Mouse (Mus musculus): ENCODE results near the gene Tnfsf9. TPM values are rescaled to one million over a fixed set of nuclear protein-coding genes. Genes with fewer than 3 reads are reported as not detected.
A peak's percentile ranks its signal among the peaks of the same experiment; 100 is the strongest.

The Tnfsf9 gene
- polyA plus RNA-seq (2016; fragmentation: Nextera tagmentation; extraction: Ambion mirVana) = 10.6 and 11.3 TPM in 2 replicates

DNA sequence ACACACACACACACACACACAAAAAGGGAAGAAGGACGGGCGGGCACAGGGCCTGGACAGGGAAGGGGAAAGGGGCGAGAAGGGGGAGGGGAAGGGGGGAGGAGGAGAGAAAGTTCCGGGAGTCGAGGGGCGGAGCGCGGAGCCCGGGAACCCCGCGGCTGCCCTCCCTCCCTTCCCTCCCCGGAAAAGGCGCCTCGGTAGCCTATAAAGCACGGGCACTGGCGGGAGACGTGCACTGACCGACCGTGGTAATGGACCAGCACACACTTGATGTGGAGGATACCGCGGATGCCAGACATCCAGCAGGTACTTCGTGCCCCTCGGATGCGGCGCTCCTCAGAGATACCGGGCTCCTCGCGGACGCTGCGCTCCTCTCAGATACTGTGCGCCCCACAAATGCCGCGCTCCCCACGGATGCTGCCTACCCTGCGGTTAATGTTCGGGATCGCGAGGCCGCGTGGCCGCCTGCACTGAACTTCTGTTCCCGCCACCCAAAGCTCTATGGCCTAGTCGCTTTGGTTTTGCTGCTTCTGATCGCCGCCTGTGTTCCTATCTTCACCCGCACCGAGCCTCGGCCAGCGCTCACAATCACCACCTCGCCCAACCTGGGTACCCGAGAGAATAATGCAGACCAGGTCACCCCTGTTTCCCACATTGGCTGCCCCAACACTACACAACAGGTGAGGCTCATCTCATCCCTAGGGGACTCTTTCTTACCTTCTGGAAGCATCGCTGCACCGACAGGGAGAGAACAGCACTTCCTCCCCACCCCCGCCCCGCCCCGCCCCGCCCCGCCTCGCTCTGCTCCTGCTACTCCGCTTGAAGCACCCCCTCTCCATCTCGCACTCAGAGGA, at the start of gene Tnfsf9:
Gene Tnfsf9 (plus strand): TSS at position 145 of the 854 bp plus-strand sequence.
- WGBS = under 1% methylated on average over 54 of the region's 61 CpGs
- Histone ChIP-seq H3K9me3 (no peaks in the 10 kb centered on the region), H3K36me3 (replicated peaks) (peaks cover 23% of the 10 kb centered on the region), H3K27me3 (ENCODE audit: poor library complexity, severe bottlenecking) (no peaks in the 10 kb centered on the region), H3K4me3 (peak within 1 kb of the TSS; percentile 65), H3K4me1 (peaks cover 31% of the 10 kb centered on the region), H3K27ac (peak within 1 kb of the TSS; percentile 90)
- peak; percentile 71 for DNase-seq (ENCODE audit: extremely low spot score, low spot score)

DNA sequence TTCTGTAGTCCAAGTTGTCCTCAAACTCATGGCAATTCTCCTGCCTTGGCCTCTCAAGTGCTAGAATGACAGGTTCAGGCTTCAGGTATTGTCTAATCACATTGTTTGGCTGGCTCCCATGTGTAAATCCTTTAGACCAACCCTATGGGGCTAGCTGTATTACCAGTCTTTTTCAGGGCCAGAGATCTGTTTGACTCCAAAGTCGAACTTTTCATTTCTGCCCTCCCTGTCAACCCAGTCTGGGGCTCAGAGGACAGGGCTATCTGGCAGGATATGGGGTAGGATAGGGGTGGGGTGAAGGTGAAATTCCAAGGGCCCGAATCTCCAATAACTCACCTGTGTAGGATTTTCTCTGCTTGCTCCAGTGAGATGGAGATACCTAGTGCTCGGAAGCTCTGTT, 48.9 kb upstream of the Tnfsf9 start:
- WGBS = 89% methylated on average over 3 of the region's 3 CpGs
- H3K4me3 ChIP-seq = no peak overlapping the region
- no peak overlapping the region for H3K27ac ChIP-seq
- H3K9me3 ChIP-seq = no peaks in the 10 kb centered on the region; the same call in 1 of the 2 replicates
- H3K36me3 ChIP-seq (replicated peaks) = peaks cover 63% of the 10 kb centered on the region
- H3K27me3 ChIP-seq (ENCODE audit: poor library complexity, severe bottlenecking) = peaks cover 21% of the 10 kb centered on the region
- H3K4me1 ChIP-seq = peaks cover 33% of the 10 kb centered on the region
- DNase-seq (ENCODE audit: extremely low spot score, low spot score) = no peak

DNA sequence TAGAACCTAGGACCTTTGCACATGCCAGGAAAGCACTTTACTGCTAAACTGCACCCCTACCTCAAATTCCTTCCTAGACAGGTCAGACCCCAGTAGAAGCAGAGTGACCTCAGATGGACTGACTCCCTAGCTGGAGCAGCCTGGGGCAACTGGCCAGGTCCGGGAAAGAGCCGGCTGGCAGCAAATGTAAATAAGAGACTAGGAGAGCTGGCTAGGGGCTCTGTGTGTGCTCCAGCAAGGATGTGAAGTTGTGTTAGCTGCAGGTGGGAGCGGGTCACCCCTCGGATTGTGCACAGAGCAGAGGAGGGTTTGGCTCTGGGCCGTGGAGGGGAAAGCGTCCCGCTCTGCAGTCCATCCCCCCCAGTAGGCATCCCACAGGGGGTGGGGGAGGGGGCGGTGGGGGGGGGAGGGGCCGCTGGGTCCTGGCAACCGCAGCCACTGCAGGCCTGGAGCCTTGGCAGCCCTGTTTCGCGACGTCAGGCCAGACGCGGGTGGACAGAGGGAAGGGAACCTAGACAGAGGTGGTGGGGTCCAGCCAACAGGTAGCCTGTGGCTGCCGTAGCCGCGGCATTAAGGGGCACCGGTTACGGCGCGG, 46.1 kb upstream of the Tnfsf9 start, which contains the start of gene Crb3:
Gene Crb3 (plus strand): TSS at position 215 of the 595 bp plus-strand sequence.
- peaks cover 35% of the 10 kb centered on the region for H3K36me3 ChIP-seq (replicated peaks)
- peaks cover 46% of the 10 kb centered on the region for H3K4me1 ChIP-seq
- under 1% methylated on average over 20 of the region's 22 CpGs for WGBS
- DNase-seq (ENCODE audit: extremely low spot score, low spot score) = peak; percentile 28
- peak within 1 kb of the TSS; percentile 92 for H3K27ac ChIP-seq
- no peaks in the 10 kb centered on the region for H3K9me3 ChIP-seq
- H3K27me3 ChIP-seq (ENCODE audit: poor library complexity, severe bottlenecking) = peaks cover 47% of the 10 kb centered on the region
- peak within 1 kb of the TSS; percentile 89 for H3K4me3 ChIP-seq

DNA sequence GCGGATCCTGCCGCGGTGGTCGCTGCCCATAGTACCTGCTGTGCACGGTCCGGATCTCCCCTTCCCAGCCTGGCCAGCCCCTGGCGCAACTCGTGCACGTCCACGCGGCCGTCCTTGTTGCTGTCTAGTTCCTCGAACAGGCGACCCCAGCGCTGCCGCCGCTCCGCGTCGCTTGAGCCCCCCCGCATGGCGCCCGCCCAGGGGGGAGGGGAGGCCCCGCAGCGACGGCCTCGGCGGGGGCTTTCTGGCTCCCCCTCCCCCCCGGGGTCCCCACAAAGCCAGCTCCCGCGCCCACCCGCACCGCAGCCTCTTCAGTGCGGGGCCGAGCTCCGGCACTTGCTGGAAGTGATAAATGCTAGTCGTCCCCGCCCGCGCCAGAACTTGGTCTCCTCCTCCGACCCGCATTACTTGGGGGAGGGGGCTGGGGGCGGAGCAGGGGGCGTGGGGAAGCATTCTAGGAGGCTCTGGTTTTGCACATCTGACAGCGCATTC, 45.6 kb upstream of the Tnfsf9 start, which contains the start of gene Slc25a23:
Gene Slc25a23 (minus strand): TSS at position 378 of the 492 bp plus-strand sequence.
- WGBS = under 1% methylated on average over 21 of the region's 45 CpGs
- H3K27ac ChIP-seq = peak within 1 kb of the TSS; percentile 92
- peaks cover 46% of the 10 kb centered on the region for H3K4me1 ChIP-seq
- DNase-seq (ENCODE audit: extremely low spot score, low spot score) = peak; percentile 85
- peak within 1 kb of the TSS; percentile 89 for H3K4me3 ChIP-seq
- peaks cover 30% of the 10 kb centered on the region for H3K36me3 ChIP-seq (replicated peaks)
- H3K27me3 ChIP-seq (ENCODE audit: poor library complexity, severe bottlenecking) = peaks cover 52% of the 10 kb centered on the region
- H3K9me3 ChIP-seq = no peaks in the 10 kb centered on the region

DNA sequence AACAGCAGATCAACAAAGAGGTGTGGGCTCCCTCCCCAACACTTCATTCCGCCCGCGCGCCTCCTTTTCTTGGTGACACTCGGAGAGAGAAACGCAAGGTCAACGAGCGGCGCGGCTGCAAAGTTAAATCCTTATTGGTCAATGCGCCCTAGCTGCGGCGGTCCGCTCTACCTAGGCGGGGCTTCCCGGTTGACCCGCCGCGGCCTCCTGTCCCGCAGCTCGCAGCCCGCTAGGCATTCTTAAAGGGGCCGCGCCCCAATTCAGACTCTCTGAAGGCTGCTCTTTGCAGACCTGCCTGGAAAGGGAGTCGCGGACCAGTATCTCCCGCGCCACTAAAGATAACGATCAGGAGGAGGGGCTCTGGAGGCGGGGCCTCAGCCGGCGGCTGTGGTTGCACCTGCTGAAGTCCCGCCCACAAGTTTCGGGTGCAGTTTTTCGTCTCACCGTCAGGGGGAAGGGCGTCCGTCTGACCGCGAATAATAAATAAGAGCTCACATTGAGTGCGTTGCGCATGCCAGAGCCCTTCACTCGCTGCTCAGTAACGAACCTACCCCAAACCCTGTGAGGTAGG, 44.8 kb upstream of the Tnfsf9 start:
- peaks cover 22% of the 10 kb centered on the region for H3K36me3 ChIP-seq (replicated peaks)
- no peaks in the 10 kb centered on the region for H3K9me3 ChIP-seq
- H3K27ac ChIP-seq = peak overlapping the region; percentile 92
- peaks cover 60% of the 10 kb centered on the region for H3K27me3 ChIP-seq (ENCODE audit: poor library complexity, severe bottlenecking)
- peak; percentile 95 for DNase-seq (ENCODE audit: extremely low spot score, low spot score)
- H3K4me1 ChIP-seq = peaks cover 46% of the 10 kb centered on the region
- WGBS = under 1% methylated on average over 44 of the region's 44 CpGs
- H3K4me3 ChIP-seq = peak overlapping the region; percentile 89

DNA sequence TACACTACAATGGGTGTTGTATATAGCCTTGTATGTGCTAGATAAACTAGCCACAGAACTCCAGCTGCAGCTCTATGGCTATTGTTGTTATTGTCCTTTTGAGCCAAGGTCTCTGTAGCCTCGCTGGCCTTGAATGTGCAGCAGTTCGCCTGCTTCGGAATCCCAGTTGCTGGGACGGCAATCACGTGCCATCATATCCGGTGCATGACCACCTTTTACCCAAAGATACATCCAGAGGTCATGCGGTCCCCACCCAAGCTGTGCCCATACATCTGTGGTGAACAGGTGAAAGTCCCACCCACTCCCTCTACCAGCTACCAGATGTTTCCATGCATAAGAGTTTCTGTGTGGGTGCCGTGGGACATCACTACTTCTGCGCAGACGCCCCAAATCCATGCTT, 44.1 kb upstream of the Tnfsf9 start:
- 38% methylated on average over 10 of the region's 10 CpGs for WGBS
- Histone ChIP-seq H3K4me3 (peak overlapping the region; percentile 89), H3K9me3 (no peaks in the 10 kb centered on the region), H3K27ac (no peak overlapping the region), H3K36me3 (replicated peaks) (peaks cover 15% of the 10 kb centered on the region), H3K4me1 (peaks cover 46% of the 10 kb centered on the region), H3K27me3 (ENCODE audit: poor library complexity, severe bottlenecking) (peaks cover 68% of the 10 kb centered on the region)
- DNase-seq (ENCODE audit: extremely low spot score, low spot score) = no peak

DNA sequence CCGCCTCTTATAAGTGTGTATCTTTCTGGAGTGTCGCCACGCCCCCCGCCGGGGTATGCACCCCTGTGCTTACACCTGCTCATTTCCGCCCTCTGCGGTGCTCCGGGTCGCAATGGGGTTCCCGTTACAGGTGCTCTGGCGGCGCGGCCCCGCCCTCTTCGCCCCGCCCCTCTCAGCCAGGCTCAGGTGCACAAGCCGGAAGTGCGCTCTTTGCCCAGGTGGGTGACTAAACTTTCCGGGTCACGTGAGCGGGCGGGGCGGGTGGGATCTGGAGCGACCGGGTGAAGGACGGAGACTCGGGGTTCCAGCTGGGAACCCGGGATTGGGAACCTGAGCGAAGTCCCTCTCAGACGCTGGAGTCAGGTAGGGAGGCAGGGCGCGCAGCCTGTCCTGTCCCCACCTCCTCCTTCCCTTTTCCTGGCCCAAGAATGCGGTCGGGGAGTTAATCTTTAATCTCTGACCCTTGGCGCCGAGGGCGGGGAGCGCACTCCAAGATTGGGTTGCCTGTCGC, 43.1 kb upstream of the Tnfsf9 start:
- Histone ChIP-seq H3K36me3 (replicated peaks) (peaks cover 9% of the 10 kb centered on the region), H3K27ac (0 out of 2 replicates have a peak overlapping the region, but pooled peaks have one; percentile 25), H3K27me3 (ENCODE audit: poor library complexity, severe bottlenecking) (peaks cover 77% of the 10 kb centered on the region), H3K9me3 (no peaks in the 10 kb centered on the region), H3K4me1 (peaks cover 46% of the 10 kb centered on the region), H3K4me3 (peak overlapping the region; percentile 49)
- DNase-seq (ENCODE audit: extremely low spot score, low spot score) = no peak
- WGBS = 1% methylated on average over 39 of the region's 39 CpGs

DNA sequence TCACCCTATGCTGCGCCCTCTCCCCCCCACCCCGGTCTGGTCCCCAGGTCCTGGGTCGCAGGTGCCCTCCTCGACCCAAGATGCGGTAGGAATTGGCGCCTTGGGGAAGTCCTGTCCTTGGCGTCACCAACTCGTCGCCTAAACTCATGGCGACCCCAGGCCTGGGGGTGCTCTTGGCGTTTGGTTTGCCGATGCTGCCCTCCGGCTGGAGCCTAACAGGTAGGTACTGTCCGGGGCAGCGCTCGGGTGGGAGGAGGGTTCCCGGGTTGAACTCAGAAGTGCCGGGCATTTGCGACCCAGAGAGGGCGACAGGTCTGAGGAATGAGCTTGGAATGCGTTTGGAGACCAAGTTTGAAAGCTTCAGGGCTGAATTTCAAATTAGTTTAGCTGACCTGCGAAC, 42.6 kb upstream of the Tnfsf9 start:
- Histone ChIP-seq H3K27me3 (ENCODE audit: poor library complexity, severe bottlenecking) (peaks cover 80% of the 10 kb centered on the region), H3K27ac (0 out of 2 replicates have a peak overlapping the region, but pooled peaks have one; percentile 25), H3K4me3 (peak overlapping the region; percentile 49), H3K36me3 (replicated peaks) (peaks cover 5% of the 10 kb centered on the region), H3K9me3 (no peaks in the 10 kb centered on the region), H3K4me1 (peaks cover 46% of the 10 kb centered on the region)
- under 1% methylated on average over 22 of the region's 22 CpGs for WGBS
- no peak for DNase-seq (ENCODE audit: extremely low spot score, low spot score)

DNA sequence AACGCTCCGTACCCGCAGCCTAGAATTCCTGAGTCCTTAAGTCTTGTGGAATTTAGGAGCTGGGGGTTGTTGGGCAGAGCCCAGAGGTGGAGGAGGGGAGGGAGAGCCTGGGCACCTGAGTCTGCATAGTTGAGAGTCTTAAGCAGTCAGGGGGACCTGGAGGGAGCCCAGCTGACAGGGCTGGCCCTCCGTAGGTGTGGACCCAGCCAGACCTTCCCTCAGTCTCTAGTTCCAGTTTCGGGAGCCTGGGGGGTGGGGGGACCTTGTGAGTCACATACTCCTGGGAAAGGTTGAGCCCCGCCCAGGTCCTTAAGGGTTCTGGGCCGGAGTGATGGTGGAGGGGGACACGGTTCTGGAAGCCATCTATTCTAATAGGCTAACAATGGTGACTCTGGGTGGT, 42.1 kb upstream of the Tnfsf9 start:
- 6% methylated on average over 8 of the region's 8 CpGs for WGBS
- H3K36me3 ChIP-seq (replicated peaks) = no peaks in the 10 kb centered on the region
- H3K9me3 ChIP-seq = no peaks in the 10 kb centered on the region
- peak overlapping the region; percentile 18; the same call in 1 of the 2 replicates for H3K4me3 ChIP-seq
- peaks cover 77% of the 10 kb centered on the region for H3K27me3 ChIP-seq (ENCODE audit: poor library complexity, severe bottlenecking)
- no peak for DNase-seq (ENCODE audit: extremely low spot score, low spot score)
- H3K4me1 ChIP-seq = peaks cover 43% of the 10 kb centered on the region
- no peak overlapping the region for H3K27ac ChIP-seq

DNA sequence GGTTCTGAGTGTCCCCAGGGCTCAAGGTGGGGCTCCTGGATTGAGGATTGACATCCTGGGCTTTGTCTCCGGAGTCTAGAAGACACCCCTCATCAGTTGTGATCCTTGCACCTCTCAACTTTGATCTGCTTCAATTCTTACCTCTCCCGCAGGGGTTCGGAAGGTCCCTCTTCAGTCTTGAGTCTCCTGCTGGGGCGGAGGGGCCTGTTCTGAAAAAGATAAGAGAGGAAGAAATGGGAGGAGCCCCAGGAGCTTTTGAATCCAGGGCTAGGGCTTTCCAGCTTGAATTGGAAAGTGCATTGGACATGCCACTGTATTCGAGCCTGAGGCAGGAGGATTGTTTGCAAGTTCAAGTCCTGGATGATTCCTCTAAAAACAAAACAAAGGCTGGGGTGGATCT, 38.2 kb upstream of the Tnfsf9 start:
- Histone ChIP-seq H3K9me3 (no peaks in the 10 kb centered on the region), H3K36me3 (replicated peaks) (no peaks in the 10 kb centered on the region), H3K4me3 (no peak overlapping the region), H3K4me1 (peaks cover 22% of the 10 kb centered on the region), H3K27ac (no peak overlapping the region), H3K27me3 (ENCODE audit: poor library complexity, severe bottlenecking) (peaks cover 71% of the 10 kb centered on the region)
- no peak for DNase-seq (ENCODE audit: extremely low spot score, low spot score)
- 64% methylated on average over 5 of the region's 5 CpGs for WGBS

DNA sequence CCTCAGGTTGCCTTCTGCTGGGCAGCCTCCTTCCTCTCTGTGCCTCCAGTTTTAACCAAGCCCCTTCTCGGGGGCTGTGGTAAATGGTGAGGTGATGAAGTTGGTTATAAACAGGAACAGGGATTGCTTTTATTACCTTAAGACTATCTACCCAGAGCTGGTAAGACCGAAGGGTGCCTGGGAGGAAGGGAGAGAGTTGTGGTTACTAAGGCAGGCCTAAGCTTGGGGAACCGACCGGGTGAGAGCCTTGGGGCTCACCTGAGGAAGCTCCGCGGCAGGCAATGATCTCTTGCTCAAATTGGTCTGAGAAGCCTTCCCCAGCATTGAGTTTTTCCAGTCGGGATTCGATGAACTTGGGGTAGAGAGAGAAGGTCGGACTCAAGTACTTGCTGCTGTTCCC, 34.9 kb upstream of the Tnfsf9 start:
- H3K36me3 ChIP-seq (replicated peaks) = no peaks in the 10 kb centered on the region
- peaks cover 19% of the 10 kb centered on the region for H3K4me1 ChIP-seq
- no peaks in the 10 kb centered on the region for H3K9me3 ChIP-seq
- peak overlapping the region; percentile 43 for H3K4me3 ChIP-seq
- 9% methylated on average over 9 of the region's 9 CpGs for WGBS
- peaks cover 44% of the 10 kb centered on the region for H3K27me3 ChIP-seq (ENCODE audit: poor library complexity, severe bottlenecking)
- H3K27ac ChIP-seq = peak overlapping the region; percentile 77
- DNase-seq (ENCODE audit: extremely low spot score, low spot score) = peak; percentile 18

DNA sequence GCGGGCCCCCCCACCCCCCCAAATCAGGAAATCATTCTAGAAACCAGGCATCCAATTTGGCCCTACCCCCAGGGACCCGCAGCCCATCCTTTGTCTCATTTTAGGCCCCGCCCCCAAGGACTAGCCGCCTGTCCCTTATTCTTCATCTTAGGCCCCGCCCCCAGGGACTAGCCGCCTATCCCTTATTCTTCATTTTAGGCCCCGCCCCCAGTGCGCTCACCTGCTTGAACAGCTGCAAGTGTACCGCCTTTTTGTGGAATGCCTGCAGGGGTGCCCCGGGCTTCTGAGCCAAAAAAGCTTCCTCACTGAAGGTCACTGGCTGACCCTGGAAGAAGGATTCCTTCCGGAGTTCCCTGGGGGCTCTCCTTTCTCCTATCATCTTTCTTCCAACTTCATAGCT, 34.4 kb upstream of the Tnfsf9 start:
- 4% methylated on average over 11 of the region's 11 CpGs for WGBS
- H3K27me3 ChIP-seq (ENCODE audit: poor library complexity, severe bottlenecking) = peaks cover 40% of the 10 kb centered on the region
- DNase-seq (ENCODE audit: extremely low spot score, low spot score) = peak; percentile 70
- H3K36me3 ChIP-seq (replicated peaks) = no peaks in the 10 kb centered on the region
- H3K9me3 ChIP-seq = no peaks in the 10 kb centered on the region
- H3K4me1 ChIP-seq = peaks cover 19% of the 10 kb centered on the region
- H3K4me3 ChIP-seq = peak overlapping the region; percentile 43
- H3K27ac ChIP-seq = peak overlapping the region; percentile 77

All from forebrain, embryonic 10.5 days (tissue).